Mouse (Mus musculus): Measurements from ENCODE around the gene Mlh3.

Mlh3 gene

GRCm38 (mm10) chr12:85266248-85266647 lies 4.2 kb downstream of the Mlh3 start:
- TF ChIP-seq GATA4 (IDR thresholded peaks at IDR 0.05; ENCODE audit: insufficient replicate concordance, low read length) = no peak

GRCm38 (mm10) chr12:85264940-85265339 lies 5.5 kb downstream of the Mlh3 start:
- no peak for TF ChIP-seq GATA4 (IDR thresholded peaks at IDR 0.05; ENCODE audit: insufficient replicate concordance, low read length)

- no peak for TF ChIP-seq GATA4 (IDR thresholded peaks at IDR 0.05; ENCODE audit: insufficient replicate concordance, low read length)
Observed at GRCm38 (mm10) chr12:85264531-85264930, 5.9 kb downstream of the Mlh3 start.

DNA sequence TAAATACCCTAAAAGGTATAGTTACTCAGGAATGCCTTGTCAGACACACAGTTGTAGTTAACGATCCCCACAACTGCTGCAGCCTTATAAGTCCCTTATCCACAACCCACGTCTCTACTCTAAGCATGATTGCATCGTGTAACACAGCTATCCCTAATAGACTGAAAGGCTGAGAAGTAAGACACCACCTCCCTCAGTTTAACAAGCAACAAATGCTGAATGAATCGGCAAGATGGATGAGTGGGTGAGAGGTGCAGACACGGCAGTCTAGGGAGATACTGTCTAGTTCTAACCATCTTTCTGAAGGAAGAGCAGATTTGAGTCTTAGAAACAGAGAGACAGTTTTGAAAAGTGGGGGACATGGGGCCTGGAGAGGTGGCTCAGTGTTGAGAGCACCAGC lies 7.2 kb downstream of the Mlh3 start:
- TF ChIP-seq GATA4 (IDR thresholded peaks at IDR 0.05; ENCODE audit: insufficient replicate concordance, low read length) = no peak

GRCm38 (mm10) chr12:85262489-85262888 lies 7.9 kb downstream of the Mlh3 start:
- no peak for TF ChIP-seq GATA4 (IDR thresholded peaks at IDR 0.05; ENCODE audit: insufficient replicate concordance, low read length)

GRCm38 (mm10) chr12:85257008-85257639 lies 13.3 kb downstream of the Mlh3 start:
- TF ChIP-seq GATA4 (IDR thresholded peaks at IDR 0.05; ENCODE audit: insufficient replicate concordance, low read length) = peak; percentile 85; the same call in 1 of the 2 replicates

DNA sequence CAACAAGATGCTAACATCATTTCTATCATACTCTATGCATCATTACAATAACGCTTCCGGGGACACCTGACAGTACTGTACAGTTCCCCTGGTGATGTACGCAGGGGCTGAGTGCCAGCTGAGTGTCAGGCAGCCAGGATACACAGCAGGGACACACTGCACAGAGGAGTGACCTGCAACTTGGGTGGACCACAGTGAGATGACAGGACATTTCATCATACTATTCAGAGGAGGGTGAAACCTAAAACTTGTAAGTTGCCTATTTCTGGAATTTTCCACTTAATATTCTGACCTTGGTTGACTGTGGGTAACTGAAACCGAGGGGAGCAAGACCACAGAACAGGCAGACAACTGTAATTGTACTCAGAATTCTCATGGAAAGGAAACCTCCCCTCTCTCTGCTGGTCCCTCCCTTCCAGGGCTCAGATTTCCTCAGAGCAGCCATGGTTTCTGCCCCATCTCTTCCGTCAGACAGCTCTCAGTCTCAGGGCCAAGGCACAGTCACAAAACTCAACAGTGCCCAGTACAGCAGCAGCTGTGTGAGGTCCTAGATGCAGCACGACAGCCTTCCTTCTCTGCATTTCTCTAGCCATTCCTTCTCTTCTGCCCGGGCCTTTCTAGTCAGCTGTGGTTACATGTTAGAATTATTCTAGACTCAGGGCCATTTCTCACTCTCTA lies 14.2 kb downstream of the Mlh3 start:
- TF ChIP-seq GATA4 (IDR thresholded peaks at IDR 0.05; ENCODE audit: insufficient replicate concordance, low read length) = no peak

GRCm38 (mm10) chr12:85252083-85252482 lies 18.3 kb downstream of the Mlh3 start:
- TF ChIP-seq GATA4 (IDR thresholded peaks at IDR 0.05; ENCODE audit: insufficient replicate concordance, low read length) = no peak

- TF ChIP-seq GATA4 (IDR thresholded peaks at IDR 0.05; ENCODE audit: insufficient replicate concordance, low read length) = no peak
Observed at GRCm38 (mm10) chr12:85237553-85237952, 32.8 kb downstream of the Mlh3 start.

- no peak for TF ChIP-seq GATA4 (IDR thresholded peaks at IDR 0.05; ENCODE audit: insufficient replicate concordance, low read length)
Observed at GRCm38 (mm10) chr12:85233376-85234358, 36.7 kb downstream of the Mlh3 start.

- TF ChIP-seq GATA4 (IDR thresholded peaks at IDR 0.05; ENCODE audit: insufficient replicate concordance, low read length) = no peak
Observed at GRCm38 (mm10) chr12:85227876-85228599, 42.4 kb downstream of the Mlh3 start.

DNA sequence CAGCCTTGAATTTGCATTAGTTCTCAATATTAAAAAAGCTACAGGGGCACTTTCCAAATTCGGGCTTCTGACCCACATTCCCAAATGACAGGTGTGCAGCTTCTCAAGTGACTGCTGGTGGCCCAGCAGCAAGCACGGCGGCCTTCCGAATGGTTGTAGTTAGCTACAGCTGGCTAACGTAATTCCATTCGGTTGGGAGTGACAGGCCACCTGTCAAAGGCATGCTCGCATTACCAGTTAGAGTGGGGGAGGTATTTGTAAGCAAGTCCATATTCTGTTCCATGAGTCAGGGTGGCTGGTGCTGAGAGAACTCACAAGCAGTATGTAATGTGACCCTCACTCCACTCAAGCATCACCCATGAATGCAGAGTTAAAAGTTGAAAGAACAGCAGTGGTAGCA lies 43.2 kb downstream of the Mlh3 start:
- TF ChIP-seq GATA4 (IDR thresholded peaks at IDR 0.05; ENCODE audit: insufficient replicate concordance, low read length) = no peak

- TF ChIP-seq GATA4 (IDR thresholded peaks at IDR 0.05; ENCODE audit: insufficient replicate concordance, low read length) = no peak
Observed at GRCm38 (mm10) chr12:85219905-85220290, 50.5 kb downstream of the Mlh3 start.

DNA sequence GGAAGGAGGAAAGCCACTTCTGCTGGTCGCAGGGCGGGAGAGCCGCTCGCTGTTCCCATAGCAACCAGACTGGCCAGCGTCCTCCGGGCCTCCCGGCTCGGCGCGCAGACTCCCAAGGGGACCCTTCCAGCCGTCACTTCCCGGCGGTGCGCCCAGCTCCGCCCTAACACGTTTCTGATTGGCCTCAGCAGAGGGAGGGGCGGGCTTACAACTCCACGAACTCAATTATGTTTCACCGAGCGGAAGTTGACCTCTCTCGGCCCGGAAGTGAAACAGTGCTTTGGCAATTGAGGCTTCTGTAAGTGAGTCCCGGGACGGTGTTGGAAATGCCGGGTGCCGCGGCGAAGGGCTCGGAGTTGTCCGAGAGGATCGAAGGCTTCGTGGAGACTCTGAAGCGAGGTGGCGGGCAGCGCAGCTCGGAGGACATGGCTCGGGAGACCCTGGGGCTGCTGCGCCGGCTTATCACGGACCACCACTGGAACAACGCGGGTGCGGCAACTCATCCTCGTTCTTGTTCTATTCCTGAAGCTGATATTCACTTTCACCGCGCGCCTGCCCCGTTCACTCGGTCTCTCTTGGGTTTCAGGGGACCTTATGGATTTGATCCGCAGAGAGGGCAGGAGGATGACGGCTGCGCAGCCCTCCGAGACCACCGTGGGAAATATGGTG lies 51.0 kb downstream of the Mlh3 start, which contains the start of gene Eif2b2:
TSS of gene Eif2b2 (plus strand) at position 246 of the 669 bp plus-strand sequence.
- peak; percentile 4; the same call in 1 of the 2 replicates for TF ChIP-seq GATA4 (IDR thresholded peaks at IDR 0.05; ENCODE audit: insufficient replicate concordance, low read length)
